Mouse (Mus musculus) stomach, postnatal 0 days (tissue): ENCODE measurements around the gene Wdtc1. TPM values are rescaled to one million over a fixed set of nuclear protein-coding genes. Genes with fewer than 3 reads are reported as not detected.

ENCODE experiments used
- ATAC-seq: fragments of 200-750 bp; cut with Nextera tagmentation; 2 replicates; pipeline ENCODE4 v1.8.0; 2017; ENCODE audit not compliant: low FRiP score, low TSS enrichment
- DNase-seq: peaks from one replicate; pipeline ENCODE4 v3.0.0-alpha.2; 2016; ENCODE audit warnings: low spot score
- H3K27ac ChIP-seq: fragments of 300-500 bp; sonication (generic); replicated peaks from 2 replicates; pipeline ENCODE4 v1.5.1; 2014; ENCODE audit warnings: mild to moderate bottlenecking, control low read depth
- H3K27me3 ChIP-seq: fragments of 300-500 bp; sonication (generic); 2 replicates; pipeline ENCODE4 v1.6.1; 2014; ENCODE audit warnings: low read length; ENCODE audit not compliant: control insufficient read depth, insufficient read depth
- H3K36me3 ChIP-seq: fragments of 300-500 bp; sonication (generic); 2 replicates; pipeline ENCODE4 v1.6.1; 2014; ENCODE audit warnings: low read length, mixed read lengths; ENCODE audit not compliant: control insufficient read depth, insufficient read depth
- H3K4me1 ChIP-seq: fragments of 300-500 bp; sonication (generic); replicated peaks from 2 replicates; pipeline ENCODE4 v1.6.1; 2014; ENCODE audit warnings: antibody characterized with exemption; ENCODE audit not compliant: control insufficient read depth, insufficient read depth
- H3K4me2 ChIP-seq: fragments of 300-500 bp; sonication (generic); replicated peaks from 2 replicates; pipeline ENCODE4 v1.6.1; 2014; ENCODE audit warnings: low read depth, mild to moderate bottlenecking, control low read depth, moderate library complexity
- H3K4me3 ChIP-seq: fragments of 300-500 bp; sonication (generic); 2 replicates; pipeline ENCODE4 v1.5.1; 2014; ENCODE audit warnings: low read depth, low read length, control low read depth
- H3K9ac ChIP-seq: fragments of 300-500 bp; sonication (generic); 2 replicates; pipeline ENCODE4 v1.6.1; 2014; ENCODE audit warnings: mild to moderate bottlenecking, low read length, control low read depth, mixed read lengths
- H3K9me3 ChIP-seq: fragments of 300-500 bp; sonication (generic); 2 replicates; pipeline ENCODE4 v1.6.1; 2016; ENCODE audit warnings: low read length; ENCODE audit not compliant: control insufficient read depth
- CTCF ChIP-seq: IDR thresholded peaks from 2 replicates; pipeline ENCODE4 v1.5.1; 2016; ENCODE audit warnings: antibody characterized with exemption, low read depth, mild to moderate bottlenecking, moderate library complexity
- EP300 ChIP-seq: optimal IDR thresholded peaks from 2 replicates; pipeline ENCODE3; 2016; ENCODE audit warnings: antibody characterized with exemption
- WGBS: fragments of 180-500 bp; shearing (Covaris S2); extraction: QIAGEN DNeasy Blood & Tissue Kit; methylation state at CpG from one replicate; pipeline ENCODE4 v1.1.7; 2014; 5-methylcytosine and 5-hydroxymethylcytosine counted together
- polyA plus RNA-seq: library from polyadenylated mRNA; unstranded; fragments of >200 nt; fragmentation: Nextera tagmentation; extraction: Ambion mirVana; gene quantifications from 2 replicates; pipeline ENCODE4 v1.2.1, GENCODE M21; 2015

The Wdtc1 gene
- polyA plus RNA-seq, 1 experiment from 2014 or later: 6.2 TPM

- WGBS: 82% methylated on average over 3 of the region's 3 CpGs
- H3K4me3 ChIP-seq: no peak overlapping the region
- no peak overlapping the region for H3K27ac ChIP-seq
- ATAC-seq (no peak), DNase-seq (no peak)
- H3K4me1 ChIP-seq: no peaks in the 10 kb centered on the region; the same call in none of the 2 replicates
- no peak overlapping the region for H3K4me2 ChIP-seq
- no peaks in the 10 kb centered on the region for H3K36me3 ChIP-seq
- H3K27me3 ChIP-seq: no peaks in the 10 kb centered on the region
- TF ChIP-seq EP300 (no peak), CTCF (no peak)
- no peaks in the 10 kb centered on the region for H3K9me3 ChIP-seq
- no peak overlapping the region for H3K9ac ChIP-seq
These were observed 74.8 kb downstream of the Wdtc1 start for GRCm38 (mm10) chr4:133278482-133278881.

- no peaks in the 10 kb centered on the region for H3K27me3 ChIP-seq
- H3K4me3 ChIP-seq: peak overlapping the region; percentile 89
- TF ChIP-seq EP300: no peak
- no peak for TF ChIP-seq CTCF
- no peaks in the 10 kb centered on the region; the same call in none of the 2 replicates for H3K4me1 ChIP-seq
- peak overlapping the region; percentile 93 for H3K27ac ChIP-seq
- DNase-seq: no peak
- peak overlapping the region; percentile 77 for H3K4me2 ChIP-seq
- peak overlapping the region; percentile 48 for H3K9ac ChIP-seq
- no peaks in the 10 kb centered on the region for H3K36me3 ChIP-seq
- WGBS: 24% methylated on average over 6 of the region's 6 CpGs
- H3K9me3 ChIP-seq: no peaks in the 10 kb centered on the region
- ATAC-seq: no peak
These were observed 75.2 kb downstream of the Wdtc1 start for GRCm38 (mm10) chr4:133278067-133278466.

- Histone ChIP-seq H3K27ac (peak within 1 kb of the TSS; percentile 93), H3K4me3 (peak within 1 kb of the TSS; percentile 89), H3K9ac (peak within 1 kb of the TSS; percentile 88), H3K4me2 (peak within 1 kb of the TSS; percentile 77), H3K36me3 (no peaks in the 10 kb centered on the region), H3K4me1 (no peaks in the 10 kb centered on the region; the same call in none of the 2 replicates), H3K9me3 (no peaks in the 10 kb centered on the region), H3K27me3 (no peaks in the 10 kb centered on the region)
- WGBS: under 1% methylated on average over 73 of the region's 73 CpGs
- ATAC-seq (peak; percentile 97), DNase-seq (peak; percentile 95)
- TF ChIP-seq EP300 (no peak), CTCF (no peak)
These were observed 75.9 kb downstream of the Wdtc1 start, which contains the start of gene Tmem222 for GRCm38 (mm10) chr4:133277104-133278026. TSS of gene Tmem222 (minus strand) at chr4:133277792.

GRCm38 (mm10) chr4:133270929-133271328, 82.4 kb downstream of the Wdtc1 start:
- ATAC-seq: no peak
- WGBS: 84% methylated on average over 9 of the region's 9 CpGs
- no peak overlapping the region for H3K9ac ChIP-seq
- no peak overlapping the region for H3K27ac ChIP-seq
- H3K4me1 ChIP-seq: no peaks in the 10 kb centered on the region
- H3K36me3 ChIP-seq: peaks cover 23% of the 10 kb centered on the region
- H3K4me3 ChIP-seq: no peak overlapping the region
- TF ChIP-seq EP300 (no peak), CTCF (no peak)
- H3K9me3 ChIP-seq: no peaks in the 10 kb centered on the region
- no peaks in the 10 kb centered on the region for H3K27me3 ChIP-seq
- no peak overlapping the region for H3K4me2 ChIP-seq
- DNase-seq: no peak

- TF ChIP-seq CTCF (no peak), EP300 (no peak)
- no peak overlapping the region for H3K27ac ChIP-seq
- 75% methylated on average over 3 of the region's 3 CpGs for WGBS
- no peak for ATAC-seq
- H3K4me3 ChIP-seq: no peak overlapping the region
- no peak for DNase-seq
- no peak overlapping the region for H3K9ac ChIP-seq
- no peaks in the 10 kb centered on the region for H3K27me3 ChIP-seq
- no peaks in the 10 kb centered on the region for H3K4me1 ChIP-seq
- no peaks in the 10 kb centered on the region for H3K9me3 ChIP-seq
- no peak overlapping the region for H3K4me2 ChIP-seq
- peaks cover 23% of the 10 kb centered on the region for H3K36me3 ChIP-seq
These were observed 83.7 kb downstream of the Wdtc1 start for GRCm38 (mm10) chr4:133269596-133269995.

GRCm38 (mm10) chr4:133268931-133269330, 84.3 kb downstream of the Wdtc1 start:
- TF ChIP-seq EP300 (no peak), CTCF (no peak)
- Histone ChIP-seq H3K27ac (no peak overlapping the region), H3K9me3 (no peaks in the 10 kb centered on the region), H3K4me2 (no peak overlapping the region), H3K36me3 (peaks cover 23% of the 10 kb centered on the region), H3K4me1 (no peaks in the 10 kb centered on the region), H3K9ac (no peak overlapping the region), H3K4me3 (no peak overlapping the region), H3K27me3 (no peaks in the 10 kb centered on the region)
- WGBS: 94% methylated on average over 3 of the region's 3 CpGs
- DNase-seq (no peak), ATAC-seq (no peak)
